Mouse (Mus musculus) forebrain, postnatal 0 days (tissue): Measurements from ENCODE around the gene Shank1. TPM values are rescaled to one million over a fixed set of nuclear protein-coding genes. Genes with fewer than 3 reads are reported as not detected.
A peak's percentile ranks its signal among the peaks of the same experiment; 100 is the strongest.
"Not testable (repeated sequence)": the region's sequence is repeated elsewhere in the genome, so short reads cannot be mapped to it uniquely, and the experiment has no call there.

Source experiments
- ATAC-seq: fragments of 200-750 bp; cut with Nextera tagmentation; 2 replicates; pipeline ENCODE4 v1.8.0; 2017; ENCODE audit warnings: mild to moderate bottlenecking, moderate library complexity
- DNase-seq: peaks from one replicate; pipeline ENCODE4 v3.0.0-alpha.2; 2015
- H3K27ac ChIP-seq: fragments of 300-500 bp; sonication (generic); 2 replicates; pipeline ENCODE4 v1.5.1; 2014; ENCODE audit warnings: low read depth, mild to moderate bottlenecking, antibody characterized with exemption, low read length, moderate library complexity, mixed read lengths
- H3K27me3 ChIP-seq: fragments of 300-500 bp; sonication (generic); 2 replicates; pipeline ENCODE4 v1.6.1; 2014; ENCODE audit warnings: mild to moderate bottlenecking, low read length, mixed read lengths; ENCODE audit not compliant: insufficient read depth
- H3K36me3 ChIP-seq: fragments of 300-500 bp; sonication (generic); 2 replicates; pipeline ENCODE4 v1.6.1; 2014; ENCODE audit warnings: mild to moderate bottlenecking, moderate library complexity; ENCODE audit not compliant: insufficient read depth
- H3K4me1 ChIP-seq: fragments of 300-500 bp; sonication (generic); 2 replicates; pipeline ENCODE4 v1.6.1; 2014; ENCODE audit warnings: antibody characterized with exemption; ENCODE audit not compliant: insufficient read depth
- H3K4me2 ChIP-seq: fragments of 300-500 bp; sonication (generic); 2 replicates; pipeline ENCODE4 v1.6.1; 2014; ENCODE audit warnings: low read depth, mild to moderate bottlenecking, moderate library complexity
- H3K4me3 ChIP-seq: fragments of 300-500 bp; sonication (generic); 2 replicates; pipeline ENCODE4 v1.5.1; 2014; ENCODE audit warnings: low read depth, low read length, mixed read lengths
- H3K9ac ChIP-seq: fragments of 300-500 bp; sonication (generic); 2 replicates; pipeline ENCODE4 v1.6.1; 2014; ENCODE audit warnings: mild to moderate bottlenecking
- H3K9me3 ChIP-seq: fragments of 300-500 bp; sonication (generic); 2 replicates; pipeline ENCODE4 v1.6.1; 2016; ENCODE audit warnings: low read length
- CTCF ChIP-seq: sonication (generic); IDR thresholded peaks from 2 replicates; pipeline ENCODE4 v1.5.1; 2016; ENCODE audit warnings: antibody characterized with exemption, control low read depth, low read depth
- WGBS: fragments of 180-500 bp; shearing (Covaris S2); extraction: QIAGEN DNeasy Blood & Tissue Kit; methylation state at CpG from one replicate; pipeline ENCODE4 v1.1.7; 2014; 5-methylcytosine and 5-hydroxymethylcytosine counted together
- polyA plus RNA-seq: library from polyadenylated mRNA; unstranded; fragments of >200 nt; fragmentation: Nextera tagmentation; extraction: Ambion mirVana; gene quantifications from 2 replicates; pipeline ENCODE4 v1.2.1, GENCODE M21; 2015
- total RNA-seq: library from RNA; depleted of rRNA; stranded (reverse); fragments of >200 nt; gene quantifications from 2 replicates; pipeline ENCODE4 v1.2.3, GENCODE M21; 2014

The Shank1 gene
- total and polyA plus RNA-seq, 2 experiments from 2014 or later, result 29.7 to 34.2 TPM

GRCm38 (mm10) chr7:44280959-44281358 lies 29.1 kb upstream of the Shank1 start:
- no peaks in the 10 kb centered on the region for H3K36me3 ChIP-seq
- DNase-seq, result no peak
- H3K4me1 ChIP-seq, result no peaks in the 10 kb centered on the region
- ATAC-seq, result peak; percentile 45
- WGBS, result 45% methylated on average over 1 of the region's 1 CpGs
- TF ChIP-seq CTCF, result no peak
- no peak overlapping the region for H3K4me2 ChIP-seq
- H3K9me3 ChIP-seq, result no peaks in the 10 kb centered on the region
- no peak overlapping the region for H3K27ac ChIP-seq
- no peaks in the 10 kb centered on the region for H3K27me3 ChIP-seq
- no peak overlapping the region for H3K9ac ChIP-seq
- no peak overlapping the region for H3K4me3 ChIP-seq

- Histone ChIP-seq H3K4me3 (no peak overlapping the region), H3K9ac (no peak overlapping the region), H3K4me1 (no peaks in the 10 kb centered on the region), H3K4me2 (no peak overlapping the region), H3K36me3 (no peaks in the 10 kb centered on the region), H3K27me3 (no peaks in the 10 kb centered on the region), H3K27ac (peak overlapping the region; percentile 29; the same call in 1 of the 2 replicates), H3K9me3 (no peaks in the 10 kb centered on the region)
- WGBS, result 69% methylated on average over 7 of the region's 7 CpGs
- peak; percentile 32 for DNase-seq
- ATAC-seq, result peak; percentile 79
- no peak for TF ChIP-seq CTCF
Observed at GRCm38 (mm10) chr7:44281586-44281985, 28.5 kb upstream of the Shank1 start.

GRCm38 (mm10) chr7:44287760-44288159 lies 22.3 kb upstream of the Shank1 start:
- H3K9ac ChIP-seq, result no peak overlapping the region
- no peak overlapping the region for H3K27ac ChIP-seq

GRCm38 (mm10) chr7:44290986-44291385 lies 19.1 kb upstream of the Shank1 start:
- Histone ChIP-seq H3K4me1 (no peaks in the 10 kb centered on the region), H3K27ac (no peak overlapping the region), H3K4me3 (no peak overlapping the region), H3K9ac (no peak overlapping the region), H3K27me3 (no peaks in the 10 kb centered on the region), H3K36me3 (no peaks in the 10 kb centered on the region), H3K4me2 (no peak overlapping the region), H3K9me3 (no peaks in the 10 kb centered on the region)
- TF ChIP-seq CTCF, result no peak
- DNase-seq (no peak), ATAC-seq (no peak)
- 80% methylated on average over 4 of the region's 4 CpGs for WGBS

More at GRCm38 (mm10) chr7:44287760-44288159, 22.3 kb upstream of the Shank1 start:
- WGBS, result 71% methylated on average over 7 of the region's 7 CpGs
- H3K4me3 ChIP-seq, result no peak overlapping the region
- no peaks in the 10 kb centered on the region for H3K36me3 ChIP-seq
- H3K27me3 ChIP-seq, result no peaks in the 10 kb centered on the region
- H3K4me2 ChIP-seq, result no peak overlapping the region
- TF ChIP-seq CTCF, result no peak
- no peaks in the 10 kb centered on the region for H3K9me3 ChIP-seq
- H3K4me1 ChIP-seq, result no peaks in the 10 kb centered on the region
- ATAC-seq (no peak), DNase-seq (no peak)

GRCm38 (mm10) chr7:44291418-44291817 lies 18.6 kb upstream of the Shank1 start:
- Histone ChIP-seq H3K27me3 (no peaks in the 10 kb centered on the region), H3K9me3 (0 out of 2 replicates have a peak, but pooled peaks cover 2% of the 10 kb centered on the region), H3K4me1 (no peaks in the 10 kb centered on the region), H3K27ac (no peak overlapping the region), H3K36me3 (no peaks in the 10 kb centered on the region), H3K4me3 (no peak overlapping the region), H3K9ac (no peak overlapping the region), H3K4me2 (no peak overlapping the region)
- WGBS, result 48% methylated on average over 4 of the region's 4 CpGs
- no peak for TF ChIP-seq CTCF
- DNase-seq (no peak), ATAC-seq (no peak)

GRCm38 (mm10) chr7:44297501-44297900 lies 12.6 kb upstream of the Shank1 start:
- not testable (repeated sequence) for H3K4me2 ChIP-seq, H3K9me3 ChIP-seq, H3K27ac ChIP-seq, H3K9ac ChIP-seq, H3K36me3 ChIP-seq, H3K27me3 ChIP-seq, H3K4me1 ChIP-seq, ATAC-seq, H3K4me3 ChIP-seq, DNase-seq
- 85% methylated on average over 2 of the region's 2 CpGs for WGBS

DNA sequence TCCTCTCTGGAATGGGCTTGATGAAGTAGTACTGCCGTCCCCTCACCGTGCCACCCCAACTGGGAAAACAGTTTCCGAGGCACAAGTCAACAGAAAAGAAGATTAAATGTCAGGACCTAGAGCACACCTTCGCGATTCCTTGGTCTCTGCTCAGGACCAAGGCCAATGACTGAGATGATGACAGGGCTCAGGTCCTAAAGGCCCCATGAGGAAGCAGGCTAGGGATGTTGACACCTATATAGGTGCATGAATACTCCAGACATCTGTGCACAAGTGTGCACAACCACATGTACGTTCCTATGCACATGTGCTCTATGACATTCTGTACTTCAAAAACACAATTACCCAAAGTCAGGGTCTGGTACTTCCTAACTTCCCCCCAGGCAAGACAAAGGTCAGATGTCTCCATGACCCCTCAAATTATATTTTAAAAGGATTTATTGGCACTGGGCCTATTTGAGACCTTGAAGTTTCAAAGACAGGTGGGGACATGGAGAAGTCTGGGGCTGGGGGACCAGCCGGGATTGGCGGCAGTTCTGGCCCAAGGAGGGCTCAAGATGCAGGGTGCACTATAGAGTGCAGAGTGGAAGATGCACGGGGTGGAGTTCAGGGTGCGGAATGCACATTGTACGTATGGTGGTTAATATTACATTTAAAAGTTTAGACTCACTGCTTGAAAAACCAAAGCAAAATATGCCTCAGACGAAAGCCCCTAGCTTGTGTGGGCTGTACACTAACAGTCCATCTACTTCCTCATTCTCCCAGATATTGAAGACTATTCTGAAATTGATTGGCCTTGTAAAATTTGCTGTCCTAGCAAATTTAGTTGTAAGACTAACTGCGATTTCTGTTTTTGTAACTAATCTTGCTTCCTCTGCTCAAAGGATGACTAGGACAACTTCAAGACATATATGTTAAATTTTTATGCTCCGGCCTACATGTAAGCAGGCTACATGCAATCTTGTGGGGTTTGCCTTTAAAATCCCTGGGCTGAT lies 6.4 kb upstream of the Shank1 start:
- TF ChIP-seq CTCF, result no peak
- Histone ChIP-seq H3K27me3 (no peaks in the 10 kb centered on the region), H3K27ac (peak overlapping the region; percentile 95), H3K4me3 (peak overlapping the region; percentile 67), H3K36me3 (no peaks in the 10 kb centered on the region), H3K9me3 (no peaks in the 10 kb centered on the region), H3K4me1 (peaks cover 3% of the 10 kb centered on the region; the same call in 1 of the 2 replicates), H3K9ac (peak overlapping the region; percentile 91), H3K4me2 (peak overlapping the region; percentile 77)
- WGBS, result 83% methylated on average over 14 of the region's 14 CpGs
- no peak for DNase-seq
- ATAC-seq, result no peak
